Mouse (Mus musculus) MEL (cell line): ENCODE results near the gene Aaas. TPM values are rescaled to one million over a fixed set of nuclear protein-coding genes. Genes with fewer than 3 reads are reported as not detected.
"Not testable (repeated sequence)": the region's sequence is repeated elsewhere in the genome, so short reads cannot be mapped to it uniquely, and the experiment has no call there.

Experiments used
- DNase-seq: peaks from one replicate; pipeline ENCODE4 v3.0.0; 2011; ENCODE audit warnings: low read depth, low spot score
- H3K27ac ChIP-seq: 2 replicates; pipeline ENCODE4 v1.5.1; 2012; ENCODE audit warnings: low read depth, mild to moderate bottlenecking, control low read depth, low read length, moderate library complexity; ENCODE audit not compliant: control insufficient read depth
- H3K27me3 ChIP-seq, 2 experiments: fragments of 150-350 bp in 1 of 2; sonication (generic) in 1 of 2; 2 replicates each; pipeline ENCODE4 v1.6.1; 2012; ENCODE audit warnings: low read length in 2 of 2, mild to moderate bottlenecking in 2 of 2, improper control_type of control experiment in 1 of 2, moderate library complexity in 1 of 2; ENCODE audit not compliant: insufficient read depth in 2 of 2, control insufficient read depth in 1 of 2
- H3K36me3 ChIP-seq, 2 experiments: 2 replicates each; pipeline ENCODE4 v1.6.1; 2012 to 2014; ENCODE audit warnings: low read length in 2 of 2, improper control_type of control experiment in 1 of 2, inconsistent platforms in 1 of 2, mild to moderate bottlenecking in 1 of 2; ENCODE audit not compliant: insufficient read depth in 2 of 2, control insufficient read depth in 1 of 2
- H3K4me1 ChIP-seq, 2 experiments: fragments of 150-350 bp in 1 of 2; sonication (generic) in 1 of 2; 2 replicates each; pipeline ENCODE4 v1.6.1; 2012; ENCODE audit warnings: low read length in 2 of 2, improper control_type of control experiment in 1 of 2, mild to moderate bottlenecking in 1 of 2; ENCODE audit not compliant: insufficient read depth in 2 of 2, control insufficient read depth in 1 of 2
- H3K4me3 ChIP-seq, 2 experiments: fragments of 150-350 bp in 1 of 2; sonication (generic) in 1 of 2; 2 replicates each; pipeline ENCODE4 v1.5.1; 2012; ENCODE audit warnings: low read depth in 2 of 2, low read length in 2 of 2, mild to moderate bottlenecking in 2 of 2, moderate library complexity in 2 of 2, control low read depth in 1 of 2, improper control_type of control experiment in 1 of 2; ENCODE audit not compliant: control insufficient read depth in 1 of 2, insufficient read depth in 1 of 2
- H3K79me2 ChIP-seq: 2 replicates; pipeline ENCODE4 v1.6.1; 2012; ENCODE audit warnings: mild to moderate bottlenecking, low read length, moderate library complexity; ENCODE audit not compliant: control insufficient read depth, poor library complexity, insufficient read depth
- H3K9ac ChIP-seq: 2 replicates; pipeline ENCODE4 v1.6.1; 2012; ENCODE audit warnings: low read depth, mild to moderate bottlenecking, control low read depth, low read length, moderate library complexity; ENCODE audit not compliant: control insufficient read depth, poor library complexity, severe bottlenecking
- H3K9me3 ChIP-seq: fragments of 150-350 bp; sonication (generic); replicated peaks from 2 replicates; pipeline ENCODE4 v1.6.1; 2012; ENCODE audit warnings: mild to moderate bottlenecking, low read length, improper control_type of control experiment, moderate library complexity; ENCODE audit not compliant: insufficient read depth
- BHLHE40 ChIP-seq: IDR thresholded peaks from 2 replicates; pipeline ENCODE4 v1.6.1; 2012; ENCODE audit warnings: low read depth, mild to moderate bottlenecking, inconsistent platforms, low read length, improper control_type of control experiment, borderline replicate concordance
- CHD1 ChIP-seq: IDR thresholded peaks from 2 replicates; pipeline ENCODE4 v1.6.1; 2012; ENCODE audit warnings: low read depth, mild to moderate bottlenecking, inconsistent platforms, low read length, improper control_type of control experiment
- CHD2 ChIP-seq: IDR thresholded peaks from 2 replicates; pipeline ENCODE4 v1.6.1; 2011; ENCODE audit warnings: low read length, improper control_type of control experiment
- CTCF ChIP-seq, 3 experiments: IDR thresholded peaks in 2 of 3; conservative IDR thresholded peaks in 1 of 3; 2 replicates each; pipeline ENCODE4 v1.5.1; 2011 to 2012; ENCODE audit warnings: low read length in 3 of 3, low read depth in 2 of 3, mild to moderate bottlenecking in 2 of 3, improper control_type of control experiment in 1 of 3, inconsistent platforms in 1 of 3, mixed read lengths in 1 of 3, moderate library complexity in 1 of 3; ENCODE audit not compliant: control insufficient read depth in 1 of 3, insufficient read depth in 1 of 3, poor library complexity in 1 of 3, severe bottlenecking in 1 of 3
- ELF1 ChIP-seq: IDR thresholded peaks from 2 replicates; pipeline ENCODE4 v1.6.1; 2014; ENCODE audit warnings: low read depth, mild to moderate bottlenecking, inconsistent platforms, low read length, improper control_type of control experiment, moderate library complexity
- ETS1 ChIP-seq: IDR thresholded peaks from 2 replicates; pipeline ENCODE4 v1.6.1; 2012; ENCODE audit warnings: low read depth, mild to moderate bottlenecking, inconsistent platforms, low read length, improper control_type of control experiment, moderate library complexity
- HCFC1 ChIP-seq: IDR thresholded peaks from 2 replicates; pipeline ENCODE4 v1.6.1; 2012; ENCODE audit warnings: low read depth, mild to moderate bottlenecking, inconsistent platforms, low read length, improper control_type of control experiment, moderate library complexity
- MAFK ChIP-seq: IDR thresholded peaks from 2 replicates; pipeline ENCODE4 v1.6.1; 2011; ENCODE audit warnings: low read depth, mild to moderate bottlenecking, low read length, improper control_type of control experiment, borderline replicate concordance
- MEF2A ChIP-seq: IDR thresholded peaks from 2 replicates; pipeline ENCODE4 v1.6.1; 2014; ENCODE audit warnings: low read depth, mild to moderate bottlenecking, inconsistent platforms, low read length, improper control_type of control experiment; ENCODE audit not compliant: poor library complexity, insufficient replicate concordance, severe bottlenecking; ENCODE audit errors: extremely low read depth
- MXI1 ChIP-seq: IDR thresholded peaks from 2 replicates; pipeline ENCODE4 v1.6.1; 2011; ENCODE audit warnings: mild to moderate bottlenecking, low read depth, low read length, improper control_type of control experiment
- MYB ChIP-seq: IDR thresholded peaks from 2 replicates; pipeline ENCODE4 v1.6.1; 2011; ENCODE audit warnings: mild to moderate bottlenecking, low read depth, low read length, improper control_type of control experiment
- MYC ChIP-seq: IDR thresholded peaks from 2 replicates; pipeline ENCODE4 v1.6.1; 2011; ENCODE audit warnings: low read depth, mild to moderate bottlenecking, low read length, improper control_type of control experiment, moderate library complexity
- NELFE ChIP-seq: IDR thresholded peaks from 2 replicates; pipeline ENCODE4 v1.6.1; 2011; ENCODE audit warnings: low read depth, low read length, improper control_type of control experiment
- POLR2AphosphoS5 ChIP-seq: IDR thresholded peaks from 2 replicates; pipeline ENCODE4 v1.6.1; 2012; ENCODE audit warnings: low read depth, borderline replicate concordance, mild to moderate bottlenecking, inconsistent platforms, low read length, moderate library complexity, mixed read lengths
- RAD21 ChIP-seq: IDR thresholded peaks from 2 replicates; pipeline ENCODE4 v1.6.1; 2011; ENCODE audit warnings: mild to moderate bottlenecking, low read depth, low read length, improper control_type of control experiment
- RCOR1 ChIP-seq: IDR thresholded peaks from 2 replicates; pipeline ENCODE4 v1.6.1; 2012; ENCODE audit warnings: low read depth, mild to moderate bottlenecking, inconsistent platforms, low read length, improper control_type of control experiment
- SIN3A ChIP-seq: IDR thresholded peaks from 2 replicates; pipeline ENCODE4 v1.6.1; 2012; ENCODE audit warnings: low read length, improper control_type of control experiment, inconsistent platforms
- SMC3 ChIP-seq: IDR thresholded peaks from 2 replicates; pipeline ENCODE4 v1.6.1; 2011; ENCODE audit warnings: low read depth, low read length, improper control_type of control experiment
- TAL1 ChIP-seq: IDR thresholded peaks from 2 replicates; pipeline ENCODE4 v1.6.1; 2012; ENCODE audit warnings: mild to moderate bottlenecking, inconsistent platforms, low read length, moderate library complexity, mixed read lengths
- USF1 ChIP-seq: IDR thresholded peaks from 2 replicates; pipeline ENCODE4 v1.6.1; 2014; ENCODE audit warnings: low read depth, mild to moderate bottlenecking, inconsistent platforms, low read length, improper control_type of control experiment, moderate library complexity
- USF2 ChIP-seq, 2 experiments: IDR thresholded peaks; 2 replicates each; pipeline ENCODE4 v1.6.1; 2011 to 2012; ENCODE audit warnings: improper control_type of control experiment in 2 of 2, low read length in 2 of 2, borderline replicate concordance in 1 of 2, inconsistent platforms in 1 of 2, low read depth in 1 of 2, mild to moderate bottlenecking in 1 of 2; ENCODE audit not compliant: insufficient read depth in 1 of 2
- ZC3H11A ChIP-seq: IDR thresholded peaks from 2 replicates; pipeline ENCODE4 v1.6.1; 2012; ENCODE audit warnings: low read depth, mild to moderate bottlenecking, inconsistent platforms, low read length, improper control_type of control experiment
- ZMIZ1 ChIP-seq: IDR thresholded peaks from 2 replicates; pipeline ENCODE4 v1.6.1; 2012; ENCODE audit warnings: low read depth, mild to moderate bottlenecking, inconsistent platforms, low read length, improper control_type of control experiment, moderate library complexity
- ZNF384 ChIP-seq: IDR thresholded peaks from 2 replicates; pipeline ENCODE4 v1.6.1; 2012; ENCODE audit warnings: low read depth, mild to moderate bottlenecking, inconsistent platforms, low read length, improper control_type of control experiment
- polyA plus RNA-seq, 2 experiments: library from polyadenylated mRNA; stranded (reverse) in 1 of 2; unstranded in 1 of 2; fragments of >175 nt in 1 of 2; fragments of >200 nt in 1 of 2; gene quantifications; 2 replicates each; pipeline versions ENCODE4 v1.2.1 to v1.2.4; 2012; ENCODE audit warnings: low replicate concordance in 2 of 2, low read depth in 1 of 2; ENCODE audit not compliant: insufficient read length in 2 of 2, insufficient read depth in 1 of 2, missing spikeins in 1 of 2
- total RNA-seq: library from RNA; depleted of rRNA; stranded (reverse); fragments of 300-350 nt; gene quantifications from 2 replicates; pipeline ENCODE4 v1.2.3, GENCODE M21; 2012

Aaas gene
- total and polyA plus RNA-seq, 3 experiments, result 48.7 to 205 TPM; not detected in 1

- not testable (repeated sequence) for H3K27ac ChIP-seq, H3K9me3 ChIP-seq, H3K9ac ChIP-seq, H3K4me3 ChIP-seq, H3K27me3 ChIP-seq
- peak; percentile 77 for DNase-seq
- TF ChIP-seq ZNF384 (peak; percentile 71), SIN3A (peak; percentile 42; the same call in 1 of the 2 replicates), ZC3H11A (peak; percentile 60), RAD21 (peak; percentile 56), CTCF (IDR thresholded peaks at IDR 0.05 in 2 of 3, conservative IDR thresholded peaks at IDR 0.05 in 1 of 3; ENCODE audit: control insufficient read depth in 1 of 3, insufficient read depth in 1 of 3, low read depth in 2 of 3, low read length in 3 of 3, poor library complexity in 1 of 3, severe bottlenecking in 1 of 3) (peak; percentile 57 to 74 (median 67)), SMC3 (peak; percentile 78)
- TF ChIP-seq, all 39 proteins: peak for 6; not testable (repeated sequence) for 33
- H3K36me3 ChIP-seq, result peaks cover 11% of the 10 kb centered on the region in 2 experiments
- not testable (repeated sequence) for H3K4me1 ChIP-seq
- H3K79me2 ChIP-seq, result peaks cover 19% of the 10 kb centered on the region
Observed at GRCm38 (mm10) chr15:102335925-102336324, 14.6 kb downstream of the Aaas start.

- DNase-seq, result peak; percentile 65
- H3K4me3 ChIP-seq, result no peak overlapping the region
- H3K36me3 ChIP-seq, result peaks cover 11% of the 10 kb centered on the region in 2 experiments
- no peaks in the 10 kb centered on the region for H3K9me3 ChIP-seq
- H3K27me3 ChIP-seq, result no peaks in the 10 kb centered on the region
- peaks cover 2 to 9% of the 10 kb centered on the region in 2 experiments; a peak in 3 of 4 replicates for H3K4me1 ChIP-seq
- no peak overlapping the region for H3K9ac ChIP-seq
- H3K27ac ChIP-seq, result no peak overlapping the region
- peaks cover 19% of the 10 kb centered on the region for H3K79me2 ChIP-seq
- TF ChIP-seq CHD1, result no peak
Observed at GRCm38 (mm10) chr15:102335254-102335653, 15.3 kb downstream of the Aaas start.

DNA sequence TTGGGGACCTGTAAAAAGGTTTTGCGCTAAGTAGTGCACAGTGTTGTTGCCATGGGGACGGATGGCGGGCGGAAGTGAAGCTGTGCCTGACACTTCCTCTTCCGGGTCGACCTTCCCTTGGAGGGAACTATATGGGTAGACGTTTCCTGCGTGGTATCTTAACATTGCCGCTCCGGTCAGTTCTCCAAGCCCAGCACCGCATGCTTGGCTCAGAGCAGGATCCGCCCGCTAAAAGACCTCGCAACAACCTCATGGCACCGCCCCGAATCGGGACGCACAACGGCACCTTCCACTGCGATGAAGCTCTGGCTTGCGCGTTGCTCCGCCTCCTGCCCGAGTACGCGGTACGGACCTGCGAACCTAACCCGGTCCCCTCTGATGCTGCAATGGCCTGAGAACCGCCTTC is 19.0 kb downstream of the Aaas start, which contains the start of gene Myg1:
Gene Myg1, plus strand, starts transcription at position 100 of the 406 bp plus-strand sequence.
- peak; percentile 97 for DNase-seq
- peak within 1 kb of the TSS; percentile 82 for H3K9ac ChIP-seq
- H3K9me3 ChIP-seq, result no peaks in the 10 kb centered on the region
- H3K27me3 ChIP-seq, result no peaks in the 10 kb centered on the region
- peaks cover 6 to 16% of the 10 kb centered on the region in 2 experiments; a peak in 3 of 4 replicates for H3K4me1 ChIP-seq
- H3K36me3 ChIP-seq, result peaks cover 0 to 17% of the 10 kb centered on the region in 2 experiments; a peak in 3 of 4 replicates
- H3K27ac ChIP-seq, result peak within 1 kb of the TSS; percentile 85
- H3K79me2 ChIP-seq, result peaks cover 24% of the 10 kb centered on the region
- peak within 1 kb of the TSS; percentile 47 to 82 for H3K4me3 ChIP-seq
- TF ChIP-seq NELFE (peak; percentile 86), MAFK (no peak), HCFC1 (peak; percentile 95), MYB (no peak), BHLHE40 (no peak), RAD21 (no peak), POLR2AphosphoS5 (no peak; the same call in 1 of the 2 replicates), CHD2 (no peak), USF2 (IDR thresholded peaks at IDR 0.05; ENCODE audit: borderline replicate concordance in 1 of 2, insufficient read depth in 1 of 2, low read depth in 1 of 2, low read length in 2 of 2) (no peak), TAL1 (no peak), ZMIZ1 (no peak), MYC (peak; percentile 83; the same call in 1 of the 2 replicates), SMC3 (no peak), ZNF384 (no peak), ETS1 (no peak), SIN3A (peak; percentile 98), MXI1 (peak; percentile 90; the same call in 1 of the 2 replicates), ELF1 (peak; percentile 90), CHD1 (no peak), USF1 (no peak), MEF2A (no peak), ZC3H11A (no peak), RCOR1 (no peak)
